Mouse (Mus musculus) ES-Bruce4 (cell line): Measurements from ENCODE around the gene Fuom. TPM values are rescaled to one million over a fixed set of nuclear protein-coding genes. Genes with fewer than 3 reads are reported as not detected.
"Not testable (repeated sequence)": the region's sequence is repeated elsewhere in the genome, so short reads cannot be mapped to it uniquely, and the experiment has no call there.

Experiments used
- H3K27ac ChIP-seq: 2 replicates; pipeline ENCODE4 v1.5.1; 2012; ENCODE audit warnings: low read length, inconsistent platforms; ENCODE audit not compliant: insufficient read depth
- H3K27me3 ChIP-seq: 2 replicates; pipeline ENCODE4 v1.6.1; 2012; ENCODE audit warnings: mild to moderate bottlenecking, low read length, inconsistent platforms; ENCODE audit not compliant: control insufficient read depth, poor library complexity, insufficient read depth, severe bottlenecking
- H3K36me3 ChIP-seq: 2 replicates; pipeline ENCODE4 v1.6.1; 2012; ENCODE audit warnings: inconsistent platforms, mild to moderate bottlenecking, low read length, moderate library complexity; ENCODE audit not compliant: control insufficient read depth, poor library complexity, insufficient read depth, severe bottlenecking
- H3K4me1 ChIP-seq: one replicate; pipeline ENCODE4 v1.8.1; 2011; ENCODE audit warnings: low read length; ENCODE audit not compliant: control insufficient read depth, insufficient read depth
- H3K4me3 ChIP-seq: 2 replicates; pipeline ENCODE4 v1.5.1; 2011; ENCODE audit warnings: low read depth, mild to moderate bottlenecking, low read length
- H3K9ac ChIP-seq: 2 replicates; pipeline ENCODE4 v1.6.1; 2012; ENCODE audit warnings: low read depth, mild to moderate bottlenecking, inconsistent platforms; ENCODE audit not compliant: poor library complexity, severe bottlenecking
- H3K9me3 ChIP-seq: replicated peaks from 2 replicates; pipeline ENCODE4 v1.6.1; 2012; ENCODE audit warnings: mild to moderate bottlenecking, low read length, inconsistent platforms; ENCODE audit not compliant: control insufficient read depth, poor library complexity, insufficient read depth, severe bottlenecking
- CTCF ChIP-seq: IDR thresholded peaks from one replicate; pipeline ENCODE4 v1.8.1; 2011; ENCODE audit warnings: low read depth, low read length
- EP300 ChIP-seq: IDR thresholded peaks from 2 replicates; pipeline ENCODE4 v1.6.1; 2011; ENCODE audit warnings: low read depth, low read length; ENCODE audit not compliant: insufficient read depth
- POLR2A ChIP-seq: IDR thresholded peaks from one replicate; pipeline ENCODE4 v1.8.1; 2011; ENCODE audit warnings: low read length; ENCODE audit not compliant: insufficient read depth
- polyA plus RNA-seq: library from polyadenylated mRNA; stranded (reverse); fragments of >200 nt; gene quantifications from 2 replicates; pipeline ENCODE4 v1.2.4, GENCODE M21; 2011; ENCODE audit warnings: low read depth; ENCODE audit not compliant: missing spikeins, insufficient read depth, insufficient read length

The Fuom gene
- polyA plus RNA-seq, 1 experiment = 24.1 TPM

DNA sequence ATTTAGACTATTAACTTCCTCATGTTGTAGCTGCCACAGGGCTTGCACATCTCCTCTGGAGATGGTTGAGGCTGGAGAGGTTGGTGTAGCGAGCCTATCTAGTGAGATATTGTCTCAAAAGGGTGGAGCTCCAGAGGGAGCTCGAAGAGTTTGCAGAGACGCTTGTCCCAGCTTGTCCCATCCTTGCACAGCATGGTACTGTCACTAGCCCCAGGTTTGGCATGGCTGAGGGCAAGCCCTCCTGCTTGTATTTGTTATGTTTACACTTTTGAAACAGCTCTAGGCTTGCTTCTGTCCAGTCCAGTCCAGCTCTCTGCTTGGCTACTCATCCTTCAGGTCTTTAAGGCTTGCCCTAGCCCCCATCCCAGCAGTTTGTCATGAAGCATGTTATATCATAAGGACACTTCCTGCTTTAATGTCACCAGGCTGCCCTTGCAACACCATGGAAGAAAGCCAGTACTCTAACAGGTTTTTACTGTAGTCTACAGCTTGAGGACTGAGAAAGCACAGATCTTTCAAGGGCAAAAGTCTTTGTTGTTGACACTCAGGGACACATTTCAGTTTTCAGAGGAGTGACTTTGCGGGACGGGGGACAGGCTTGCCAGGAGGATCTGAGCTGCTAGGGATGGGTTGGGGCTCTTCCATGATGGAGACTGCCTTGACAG is 33.0 kb upstream of the Fuom start:
- Histone ChIP-seq H3K9ac (no peak overlapping the region), H3K4me1 (no peaks in the 10 kb centered on the region), H3K27me3 (no peaks in the 10 kb centered on the region), H3K27ac (no peak overlapping the region), H3K36me3 (peaks cover 8% of the 10 kb centered on the region), H3K4me3 (no peak overlapping the region), H3K9me3 (no peaks in the 10 kb centered on the region)
- TF ChIP-seq POLR2A = no peak
- TF ChIP-seq CTCF = no peak
- no peak for TF ChIP-seq EP300

DNA sequence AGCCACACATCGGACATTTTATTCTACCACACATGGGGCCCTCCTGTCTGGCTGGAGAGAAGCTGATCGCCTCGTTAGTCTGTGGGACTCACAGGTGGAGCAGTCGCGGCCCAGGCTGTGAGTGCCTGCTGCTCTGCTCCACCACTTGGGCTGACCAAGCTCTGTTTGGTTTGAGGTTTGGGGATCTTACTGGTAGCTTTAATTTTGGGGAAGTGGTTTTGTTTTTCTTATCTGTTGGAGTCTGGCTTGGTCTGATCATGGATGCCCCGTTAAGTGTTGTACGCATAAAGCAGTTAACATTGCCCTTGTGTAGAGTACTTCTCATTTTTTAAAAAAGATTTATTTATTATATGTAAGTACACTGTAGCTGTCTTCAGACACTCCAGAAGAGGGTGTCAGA is 31.8 kb upstream of the Fuom start:
- not testable (repeated sequence) for H3K4me3 ChIP-seq

DNA sequence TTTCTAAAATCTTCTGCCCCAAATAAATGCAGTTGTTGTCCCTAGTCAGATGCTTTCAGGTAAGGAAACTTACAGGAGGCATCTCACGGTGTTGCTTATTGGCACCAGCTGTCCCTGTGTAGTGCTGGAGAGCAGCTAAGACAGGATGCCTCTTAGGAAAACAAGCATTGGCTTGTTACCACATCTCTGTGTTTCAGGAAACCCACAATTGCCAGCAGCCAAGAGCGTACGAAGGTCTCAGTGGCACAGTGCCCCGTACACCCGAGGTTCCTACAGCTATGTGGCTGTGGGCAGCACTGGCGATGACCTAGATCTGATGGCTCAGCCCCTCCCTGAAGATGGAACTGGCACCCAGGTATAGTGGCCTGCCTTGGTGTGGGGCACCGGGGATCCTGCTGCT is 29.9 kb upstream of the Fuom start:
- peaks cover 14% of the 10 kb centered on the region for H3K36me3 ChIP-seq
- H3K4me3 ChIP-seq, H3K9ac ChIP-seq, H3K4me1 ChIP-seq, H3K27ac ChIP-seq, H3K27me3 ChIP-seq, H3K9me3 ChIP-seq: not testable (repeated sequence)

More for the DNA sequence above, 31.8 kb upstream of the Fuom start:
- not testable (repeated sequence) for H3K27ac ChIP-seq, H3K4me1 ChIP-seq, H3K9ac ChIP-seq, H3K27me3 ChIP-seq, H3K9me3 ChIP-seq
- peaks cover 13% of the 10 kb centered on the region for H3K36me3 ChIP-seq

DNA sequence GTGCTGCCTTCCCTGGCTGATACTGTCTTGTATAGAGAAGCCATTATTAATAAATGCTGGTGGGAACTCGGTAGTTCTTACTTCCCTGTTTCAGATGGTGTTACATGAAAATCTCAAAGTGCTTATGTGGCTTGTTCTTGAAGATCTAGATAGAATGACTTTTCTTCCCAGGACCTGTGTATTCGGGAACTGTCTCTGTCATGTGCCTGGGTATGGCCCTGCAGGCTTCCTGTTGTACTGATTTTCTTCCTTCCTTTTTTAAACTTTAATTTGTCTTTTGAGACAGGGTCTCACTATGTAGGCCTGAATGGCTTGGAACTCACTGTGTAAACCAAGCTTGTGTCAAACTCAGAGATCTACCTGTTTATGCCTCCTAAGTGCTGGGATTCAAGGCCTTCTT is 25.7 kb upstream of the Fuom start:
- H3K36me3 ChIP-seq = peaks cover 14% of the 10 kb centered on the region
- H3K9me3 ChIP-seq = no peaks in the 10 kb centered on the region
- no peak for TF ChIP-seq CTCF
- no peak for TF ChIP-seq POLR2A
- no peak for TF ChIP-seq EP300
- H3K4me1 ChIP-seq = peaks cover 5% of the 10 kb centered on the region
- H3K9ac ChIP-seq = no peak overlapping the region
- H3K4me3 ChIP-seq = no peak overlapping the region
- H3K27me3 ChIP-seq = no peaks in the 10 kb centered on the region
- no peak overlapping the region for H3K27ac ChIP-seq

DNA sequence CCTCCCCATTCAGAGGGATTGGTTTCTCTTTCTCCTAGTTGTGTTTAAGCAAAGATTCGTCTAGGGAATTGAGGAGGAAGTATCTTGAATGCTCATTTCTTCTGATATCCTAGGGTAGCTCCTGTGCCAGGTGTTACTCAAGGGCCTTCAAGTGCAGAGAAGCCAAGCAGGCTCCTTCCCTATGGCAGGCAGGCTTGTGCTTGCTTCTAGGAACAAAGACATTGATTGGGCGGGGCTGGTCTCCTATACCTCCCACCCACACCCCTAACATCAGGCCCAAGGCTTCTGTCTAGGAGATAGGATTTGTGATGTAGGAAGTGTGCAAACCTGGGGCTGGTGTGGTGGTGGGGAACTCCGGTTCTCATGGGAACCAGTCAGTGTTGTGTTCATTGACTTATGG is 24.7 kb upstream of the Fuom start:
- no peak for TF ChIP-seq POLR2A
- no peak for TF ChIP-seq CTCF
- TF ChIP-seq EP300 = no peak
- Histone ChIP-seq H3K9ac (no peak overlapping the region), H3K4me1 (peaks cover 7% of the 10 kb centered on the region), H3K27me3 (no peaks in the 10 kb centered on the region), H3K36me3 (peaks cover 14% of the 10 kb centered on the region), H3K27ac (no peak overlapping the region), H3K9me3 (no peaks in the 10 kb centered on the region), H3K4me3 (0 out of 2 replicates have a peak overlapping the region, but pooled peaks have one; percentile 1)

DNA sequence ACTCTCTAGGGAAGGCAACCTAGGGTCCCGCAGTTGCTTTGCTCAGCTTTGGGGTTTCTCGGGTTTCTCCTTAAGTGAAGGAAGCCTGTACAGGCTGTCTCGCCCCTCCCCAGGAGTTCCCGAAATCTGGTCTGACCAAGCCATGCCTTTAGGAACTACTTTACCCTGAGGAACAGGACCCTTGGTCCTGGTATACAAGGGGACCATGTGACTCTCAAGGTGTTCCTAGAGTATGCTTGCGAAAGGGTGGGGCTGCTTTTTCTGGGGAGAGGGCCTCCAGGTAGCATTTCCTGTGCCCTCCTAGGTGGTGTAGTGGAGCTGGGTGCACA is 23.7 kb upstream of the Fuom start:
- H3K9me3 ChIP-seq = no peaks in the 10 kb centered on the region
- no peaks in the 10 kb centered on the region for H3K27me3 ChIP-seq
- peak overlapping the region; percentile 37 for H3K27ac ChIP-seq
- peaks cover 7% of the 10 kb centered on the region for H3K4me1 ChIP-seq
- peaks cover 10% of the 10 kb centered on the region for H3K36me3 ChIP-seq
- no peak for TF ChIP-seq POLR2A
- TF ChIP-seq CTCF = no peak
- TF ChIP-seq EP300 = no peak
- H3K9ac ChIP-seq = peak overlapping the region; percentile 88
- peak overlapping the region; percentile 90 for H3K4me3 ChIP-seq
